Mouse (Mus musculus) bone marrow, adult 2 months (tissue): ENCODE results near the gene 4931428L18Rik. TPM values are rescaled to one million over a fixed set of nuclear protein-coding genes. Genes with fewer than 3 reads are reported as not detected.
A peak's percentile ranks its signal among the peaks of the same experiment; 100 is the strongest.
"Not testable (repeated sequence)": the region's sequence is repeated elsewhere in the genome, so short reads cannot be mapped to it uniquely, and the experiment has no call there.

Experiments used
- H3K27ac ChIP-seq: fragments of 200-500 bp; 2 replicates; pipeline ENCODE4 v1.5.1; 2012; ENCODE audit warnings: low read depth, mild to moderate bottlenecking, control low read depth, inconsistent platforms, low read length; ENCODE audit not compliant: control insufficient read depth, poor library complexity, insufficient read depth
- H3K4me1 ChIP-seq: fragments of 200-500 bp; 2 replicates; pipeline ENCODE4 v1.6.1; 2011; ENCODE audit warnings: low read length; ENCODE audit not compliant: control insufficient read depth, insufficient read depth
- H3K4me3 ChIP-seq: fragments of 200-500 bp; replicated peaks from 2 replicates; pipeline ENCODE3; 2011; ENCODE audit warnings: mild to moderate bottlenecking, low read depth, low read length, control low read depth; ENCODE audit not compliant: control insufficient read depth
- CTCF ChIP-seq: fragments of 200-500 bp; IDR thresholded peaks from 2 replicates; pipeline ENCODE4 v1.5.1; 2011; ENCODE audit warnings: low read length, control low read depth; ENCODE audit not compliant: control insufficient read depth, insufficient read depth
- POLR2A ChIP-seq: fragments of 200-500 bp; IDR thresholded peaks from 2 replicates; pipeline ENCODE4 v1.6.1; 2011; ENCODE audit warnings: low read depth, mild to moderate bottlenecking, control low read depth, low read length, borderline replicate concordance; ENCODE audit not compliant: control insufficient read depth
- WGBS: fragments of 180-500 bp; shearing (Covaris S2); methylation state at CpG from one replicate; pipeline ENCODE4 v1.1.7; 2018; 5-methylcytosine and 5-hydroxymethylcytosine counted together
- polyA plus RNA-seq: library from polyadenylated mRNA; stranded (reverse); fragments of >200 nt; gene quantifications from 2 replicates; pipeline ENCODE4 v1.2.4, GENCODE M21; 2011; ENCODE audit warnings: low replicate concordance; ENCODE audit not compliant: missing spikeins, insufficient read depth, insufficient read length

4931428L18Rik gene
- polyA plus RNA-seq, 1 experiment, result not detected

DNA sequence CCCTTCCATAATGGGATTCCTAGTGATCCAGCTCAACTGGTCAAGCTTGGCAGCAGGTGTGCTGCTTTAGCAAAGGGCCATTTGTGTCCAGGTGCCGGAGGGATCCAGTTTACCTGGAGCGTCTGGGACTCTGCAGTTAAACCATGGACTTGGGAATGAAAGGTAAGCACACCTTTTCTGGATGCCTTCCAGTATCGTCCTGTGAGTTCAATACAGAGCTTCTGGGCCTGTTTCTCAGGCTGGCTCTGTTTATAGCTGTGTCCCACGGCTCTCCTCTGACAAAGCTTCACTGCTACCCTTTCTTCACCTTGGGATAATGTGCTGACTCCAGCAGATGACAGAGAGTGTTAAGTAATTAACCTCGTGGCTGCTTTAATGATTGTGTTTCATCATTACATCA is 205.1 kb downstream of the 4931428L18Rik start:
- Histone ChIP-seq H3K4me1 (no peaks in the 10 kb centered on the region), H3K4me3 (no peak overlapping the region), H3K27ac (no peak overlapping the region)
- TF ChIP-seq CTCF, result no peak
- no peak for TF ChIP-seq POLR2A
- WGBS, result 71% methylated on average over 5 of the region's 5 CpGs

DNA sequence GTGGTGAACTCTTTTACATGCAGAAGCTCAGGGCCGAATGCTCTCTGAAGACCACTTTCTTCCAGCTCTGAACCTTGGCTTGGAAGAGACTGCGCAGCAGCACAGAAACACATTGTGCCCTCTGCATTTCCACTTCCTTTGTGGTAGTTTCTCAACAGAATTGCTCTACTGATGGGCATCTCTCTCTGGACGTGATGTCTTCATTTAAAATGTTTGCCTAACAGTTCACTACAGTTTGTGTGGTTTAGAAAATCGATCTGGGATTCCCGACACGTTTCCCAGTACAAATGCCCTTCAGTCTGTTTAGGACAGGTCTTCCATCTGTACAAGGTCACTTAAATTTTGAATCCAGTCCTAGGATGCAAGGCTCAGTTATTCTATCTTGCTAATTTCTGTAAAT is 206.4 kb downstream of the 4931428L18Rik start:
- TF ChIP-seq POLR2A (no peak), CTCF (no peak)
- WGBS, result 71% methylated on average over 6 of the region's 6 CpGs
- no peak overlapping the region for H3K4me3 ChIP-seq
- no peak overlapping the region for H3K27ac ChIP-seq
- H3K4me1 ChIP-seq, result no peaks in the 10 kb centered on the region

DNA sequence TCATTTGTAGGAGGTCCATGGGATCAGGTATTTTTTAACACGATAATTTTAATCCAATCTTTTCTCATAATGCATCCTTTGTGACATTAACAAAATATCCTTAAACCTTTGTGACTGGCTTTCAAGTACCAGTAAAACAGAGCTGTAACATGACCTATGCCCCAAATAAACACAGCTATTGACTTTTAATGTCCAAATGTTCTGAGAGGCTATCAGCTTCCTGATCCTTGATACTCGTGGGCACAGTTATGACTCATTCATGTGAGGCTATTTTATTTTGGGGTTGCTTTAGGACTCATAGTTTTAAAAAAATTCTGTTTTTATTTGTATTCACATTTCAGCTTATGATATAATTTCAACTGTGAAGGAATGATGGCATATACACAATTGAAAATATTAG is 207.2 kb downstream of the 4931428L18Rik start:
- no peak overlapping the region for H3K4me3 ChIP-seq
- TF ChIP-seq POLR2A (no peak), CTCF (no peak)
- WGBS, result 67% methylated on average over 2 of the region's 2 CpGs
- no peak overlapping the region for H3K27ac ChIP-seq
- H3K4me1 ChIP-seq, result no peaks in the 10 kb centered on the region

DNA sequence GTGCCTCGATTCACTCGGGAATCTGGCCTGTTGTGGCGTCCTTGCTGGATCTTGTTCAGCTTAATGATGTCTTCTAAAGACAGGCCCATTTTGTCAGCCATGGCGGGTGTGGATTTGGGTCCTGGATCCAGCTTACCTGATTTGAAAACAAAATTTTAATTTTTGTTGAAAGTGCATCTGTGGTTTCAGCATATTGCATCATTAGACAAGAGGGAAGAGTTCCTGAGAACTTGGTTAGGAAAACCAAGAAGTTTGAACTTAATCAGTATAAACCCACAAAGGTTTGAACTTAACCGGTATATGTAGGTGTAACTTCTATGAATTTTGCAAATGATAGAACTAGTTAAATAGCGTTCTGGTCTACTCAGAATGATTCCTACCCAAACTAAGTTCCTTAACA is 244.6 kb downstream of the 4931428L18Rik start, which contains the start of gene AC153137.1:
TSS of gene AC153137.1 (minus strand) at position 101 of the 400 bp plus-strand sequence.
- H3K4me1 ChIP-seq, H3K4me3 ChIP-seq, H3K27ac ChIP-seq: not testable (repeated sequence)
- 68% methylated on average over 6 of the region's 6 CpGs for WGBS

DNA sequence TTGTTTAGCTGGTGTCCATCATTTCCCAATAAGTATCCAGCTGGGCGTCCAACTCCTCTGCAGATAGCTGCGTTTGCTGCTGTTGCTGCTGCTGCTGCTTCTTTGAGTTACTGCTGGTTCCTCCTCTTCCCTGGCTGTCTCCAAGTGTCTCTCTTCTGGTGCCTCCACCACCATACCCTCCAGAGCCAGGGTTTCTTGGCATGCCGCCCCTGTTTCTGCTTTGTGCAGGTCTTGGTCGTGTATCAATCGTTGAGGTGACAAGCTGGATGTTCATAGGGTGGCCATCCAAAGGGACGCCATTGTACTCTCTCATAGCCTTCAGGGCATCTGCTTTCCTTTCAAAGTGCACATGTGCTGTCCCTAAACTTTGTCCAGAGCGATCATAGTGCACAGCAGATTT is 245.2 kb downstream of the 4931428L18Rik start:
- WGBS, result 78% methylated on average over 7 of the region's 7 CpGs
- H3K27ac ChIP-seq, H3K4me3 ChIP-seq, H3K4me1 ChIP-seq: not testable (repeated sequence)

DNA sequence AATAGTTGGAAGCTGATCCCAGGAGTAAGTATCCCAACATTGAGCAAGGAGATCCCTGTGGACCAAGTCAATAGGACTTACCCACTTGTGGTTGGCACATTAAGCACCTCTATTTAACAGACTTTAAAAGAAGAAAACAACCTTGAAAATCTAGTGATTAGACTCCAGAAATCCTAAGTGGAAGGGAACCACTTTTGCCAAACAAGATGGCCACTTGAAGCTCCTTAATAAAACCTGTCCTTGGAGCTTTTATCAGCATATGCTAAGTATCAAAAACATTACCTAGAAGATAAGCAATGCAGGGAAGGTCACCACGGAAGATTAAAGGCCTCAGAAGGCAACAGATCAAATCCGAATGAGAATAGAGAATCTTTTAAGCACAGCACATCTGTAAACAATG is 270.7 kb downstream of the 4931428L18Rik start:
- Histone ChIP-seq H3K27ac (no peak overlapping the region), H3K4me1 (no peaks in the 10 kb centered on the region), H3K4me3 (no peak overlapping the region)
- no peak for TF ChIP-seq POLR2A
- no peak for TF ChIP-seq CTCF
- WGBS, result 66% methylated on average over 2 of the region's 2 CpGs

DNA sequence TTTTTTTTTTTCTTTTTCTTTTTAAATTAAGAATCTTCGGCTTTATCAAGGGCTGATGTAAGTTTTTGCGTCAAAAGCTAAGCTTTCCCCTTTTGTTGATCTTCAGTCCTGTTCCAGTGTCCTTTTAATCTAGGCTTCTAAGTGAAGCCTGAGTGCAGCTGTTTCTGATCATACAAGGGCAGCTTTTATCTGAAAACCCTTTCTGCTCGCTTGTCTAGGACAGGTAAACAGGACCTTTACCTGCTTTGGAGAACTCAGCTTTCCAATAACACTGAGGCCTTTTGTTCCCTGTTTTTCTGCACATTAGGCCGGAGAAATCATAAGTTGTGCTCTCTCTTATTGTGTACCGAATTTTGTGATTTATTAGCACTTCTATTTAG is 272.0 kb downstream of the 4931428L18Rik start:
- Histone ChIP-seq H3K27ac (no peak overlapping the region), H3K4me3 (no peak overlapping the region), H3K4me1 (no peaks in the 10 kb centered on the region)
- WGBS, result 23% methylated on average over 5 of the region's 5 CpGs
- no peak for TF ChIP-seq CTCF
- TF ChIP-seq POLR2A, result no peak

DNA sequence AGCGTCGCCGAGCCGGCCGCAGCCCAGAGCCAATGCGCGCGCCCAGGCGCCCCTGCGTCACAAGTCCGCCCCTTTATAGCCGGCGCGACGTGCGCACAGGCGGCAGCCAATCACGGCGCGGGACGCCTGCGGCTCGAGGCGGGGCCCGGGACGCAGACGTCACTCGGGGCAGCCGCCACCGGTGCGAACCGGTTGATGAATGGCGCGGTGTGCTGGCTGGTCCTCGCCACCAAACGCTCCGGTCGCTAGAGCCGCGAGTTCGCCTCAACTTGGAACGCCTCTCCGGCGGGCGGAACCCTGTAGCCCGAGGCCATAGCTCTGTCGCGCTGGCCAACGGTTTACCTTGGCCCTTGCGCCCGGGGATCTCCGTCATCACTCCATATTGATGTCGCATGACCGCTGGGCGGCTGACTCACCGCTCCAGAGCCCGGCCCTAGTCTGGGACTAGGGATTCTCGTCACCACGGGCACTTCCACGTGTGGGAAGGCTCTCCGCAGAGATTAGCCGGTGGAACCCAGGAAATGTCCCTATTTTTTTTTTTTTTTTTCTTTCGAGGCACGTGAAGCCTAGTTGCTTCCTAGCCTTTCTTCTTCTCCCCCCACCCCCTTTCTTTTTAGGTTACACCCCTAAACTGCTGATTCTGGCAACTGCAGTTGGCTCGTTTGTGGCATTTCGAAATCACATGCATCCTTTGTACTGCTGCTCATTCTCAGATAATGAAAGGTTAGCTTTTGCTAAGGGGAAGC is 272.6 kb downstream of the 4931428L18Rik start:
- Histone ChIP-seq H3K27ac (peak overlapping the region; percentile 100), H3K4me1 (no peaks in the 10 kb centered on the region), H3K4me3 (peak overlapping the region; percentile 89)
- TF ChIP-seq POLR2A, result peak; percentile 72; the same call in 1 of the 2 replicates
- TF ChIP-seq CTCF, result no peak
- WGBS, result under 1% methylated on average over 66 of the region's 66 CpGs
